Mouse (Mus musculus) central nervous system, embryonic 18 days (tissue): Measurements from ENCODE around the gene 1700019D03Rik. TPM values are rescaled to one million over a fixed set of nuclear protein-coding genes. Genes with fewer than 3 reads are reported as not detected.

Experiments
- polyA plus RNA-seq: library from polyadenylated mRNA; depleted of rRNA; stranded (reverse); fragments of >200 nt; gene quantifications from 2 replicates; pipeline ENCODE4 v1.2.3, GENCODE M21; 2012; rRNA removed

Gene 1700019D03Rik
- polyA plus RNA-seq = 3.4 and 4.2 TPM in 2 replicates

GRCm38 (mm10) chr1:53020079-53020478 is at the start of gene 1700019D03Rik:
Gene 1700019D03Rik, minus strand, starts transcription at chr1:53020179.

GRCm38 (mm10) chr1:53061340-53061739 is 41.4 kb upstream of the 1700019D03Rik start, which contains the start of gene Mstn:
Gene Mstn, plus strand, starts transcription at chr1:53061640.

Other genes starting within 250 kb of the 1700019D03Rik start
- 31.3 and 36.2 TPM in 2 replicates for gene Inpp1, start 202.5 kb downstream of the 1700019D03Rik start, polyA plus RNA-seq
- 21.0 and 22.7 TPM in 2 replicates for gene Hibch, start 175.2 kb downstream of the 1700019D03Rik start, polyA plus RNA-seq
- gene Mstn, start 41.5 kb upstream of the 1700019D03Rik start, polyA plus RNA-seq = 0.57 and 0.76 TPM in 2 replicates
- gene 1700019A02Rik, start 167.5 kb upstream of the 1700019D03Rik start, polyA plus RNA-seq = not detected in 2 replicates